Mouse (Mus musculus) urinary bladder, adult 2 months (tissue): ENCODE measurements around the gene Fkbp4. TPM values are rescaled to one million over a fixed set of nuclear protein-coding genes. Genes with fewer than 3 reads are reported as not detected.

Experiments used
- DNase-seq: peaks from one replicate; pipeline ENCODE4 v3.0.0; 2022; ENCODE audit warnings: low spot score
- polyA plus RNA-seq: library from polyadenylated mRNA; depleted of rRNA; stranded (reverse); fragments of >200 nt; gene quantifications from 2 replicates; pipeline ENCODE4 v1.2.3, GENCODE M21; 2012; rRNA removed

Gene Fkbp4
- 115 and 121 TPM in 2 replicates for polyA plus RNA-seq

DNA sequence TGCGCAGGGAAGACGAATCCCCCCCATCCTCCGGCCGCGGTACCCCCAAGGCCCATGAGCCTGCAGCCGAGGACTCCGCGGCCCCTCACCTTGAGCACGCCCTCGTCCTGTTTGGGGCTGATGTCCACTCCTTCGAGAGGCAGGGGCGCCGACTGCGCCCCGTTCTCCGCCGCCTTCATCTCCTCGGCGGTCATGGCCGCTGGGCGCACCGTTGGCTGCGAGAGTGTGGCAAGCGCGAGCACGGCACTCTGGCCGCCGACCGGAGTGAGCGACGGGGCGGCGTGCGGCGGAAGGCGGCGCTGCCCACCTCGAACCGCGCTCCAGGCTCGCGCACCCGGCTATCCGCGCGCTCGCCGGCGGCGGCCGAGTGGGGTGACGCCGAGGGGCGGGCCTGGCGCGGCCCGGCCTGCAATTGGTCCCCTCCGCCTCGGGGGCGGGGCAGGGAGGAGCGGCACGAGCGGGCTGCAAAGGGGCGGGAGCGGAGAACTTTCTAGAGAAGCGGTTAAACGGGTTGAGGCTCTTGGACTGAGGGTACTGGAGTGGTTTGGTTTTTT lies at the start of gene Fkbp4:
Gene Fkbp4, minus strand, starts transcription at position 361 of the 554 bp plus-strand sequence.
- peak; percentile 93 for DNase-seq

DNA sequence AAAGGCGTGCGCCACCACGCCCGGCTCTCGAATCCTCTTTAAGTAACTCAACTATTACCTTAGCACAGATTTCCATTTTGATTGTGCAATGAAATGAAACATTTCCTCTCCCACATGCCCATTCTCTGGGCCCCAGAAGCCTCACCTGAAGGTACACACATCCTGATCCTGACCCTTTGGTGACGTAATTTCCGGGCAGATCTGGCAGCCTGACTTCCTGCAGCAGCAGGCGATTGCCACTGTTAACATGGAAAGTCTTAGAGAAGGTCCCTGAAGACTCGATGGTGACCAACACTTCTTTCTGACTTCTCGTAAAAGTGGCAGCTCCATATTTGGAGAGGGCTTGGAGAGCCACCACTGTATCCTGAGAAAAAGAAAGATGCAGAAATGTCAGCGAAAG lies 49.3 kb upstream of the Fkbp4 start:
- DNase-seq: no peak

GRCm38 (mm10) chr6:128479463-128480454 lies 41.3 kb upstream of the Fkbp4 start:
- DNase-seq: peak; percentile 93

GRCm38 (mm10) chr6:128477495-128477894 lies 39.0 kb upstream of the Fkbp4 start:
- no peak for DNase-seq

- no peak for DNase-seq
Measured at GRCm38 (mm10) chr6:128474112-128474511, 35.6 kb upstream of the Fkbp4 start.

- DNase-seq: no peak
Measured at GRCm38 (mm10) chr6:128469451-128469850, 31.0 kb upstream of the Fkbp4 start.

DNA sequence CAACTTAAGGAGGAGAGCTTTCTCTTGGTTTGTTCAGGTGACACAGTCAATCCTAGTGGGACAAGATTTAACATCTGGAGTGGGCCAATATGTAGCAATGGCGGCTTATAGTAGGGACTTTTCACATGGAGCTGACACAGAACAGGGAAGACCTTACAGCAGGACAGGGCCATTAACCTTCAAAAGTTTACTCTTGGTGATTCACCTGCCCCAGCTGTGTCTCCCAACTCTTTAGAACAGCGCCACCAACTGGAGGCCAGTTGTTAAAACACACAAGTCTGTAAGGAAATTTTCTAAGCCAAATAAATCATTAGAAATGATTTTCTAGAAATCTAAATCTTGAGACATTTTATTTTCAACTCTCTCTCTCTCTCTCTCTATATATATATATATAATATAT lies 28.8 kb upstream of the Fkbp4 start:
- DNase-seq: no peak

DNA sequence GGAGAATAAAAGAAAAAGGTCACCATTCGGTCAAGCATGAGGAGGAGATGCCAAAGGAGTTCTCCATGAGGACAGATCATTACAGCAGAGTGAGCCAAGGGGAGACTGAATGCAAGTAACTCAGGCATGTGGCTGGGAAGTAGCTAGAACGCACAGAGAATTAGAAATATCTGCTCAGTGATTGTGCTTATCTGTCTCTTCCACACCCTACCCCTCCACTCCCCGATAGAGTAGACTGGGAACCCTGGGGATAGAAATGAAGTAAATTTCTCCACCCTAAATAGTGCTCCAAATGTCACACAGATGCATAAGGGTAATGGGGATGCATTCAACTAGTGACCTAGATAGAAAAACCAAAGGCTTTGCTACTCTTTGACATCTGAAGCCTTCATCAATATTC lies 28.1 kb upstream of the Fkbp4 start:
- DNase-seq: no peak

DNA sequence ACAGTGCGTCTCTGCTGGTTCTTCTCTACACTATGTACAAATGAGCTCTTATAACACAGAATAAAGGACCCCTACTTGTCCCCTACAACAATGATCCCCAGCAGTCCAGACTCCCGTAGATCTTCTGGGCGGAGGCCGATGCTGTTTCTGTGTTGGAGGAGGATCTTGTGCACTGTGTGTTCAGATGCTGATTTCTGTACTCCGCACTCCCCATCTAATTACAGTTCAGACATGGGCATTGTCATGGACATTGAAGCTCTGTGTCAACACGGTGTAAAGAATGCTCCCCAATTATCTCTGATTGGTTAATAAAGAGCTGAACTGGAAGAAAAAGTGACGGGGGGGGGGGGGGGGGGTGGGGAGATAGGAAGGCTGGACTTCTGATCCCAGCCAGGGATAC lies 27.6 kb upstream of the Fkbp4 start:
- no peak for DNase-seq

DNA sequence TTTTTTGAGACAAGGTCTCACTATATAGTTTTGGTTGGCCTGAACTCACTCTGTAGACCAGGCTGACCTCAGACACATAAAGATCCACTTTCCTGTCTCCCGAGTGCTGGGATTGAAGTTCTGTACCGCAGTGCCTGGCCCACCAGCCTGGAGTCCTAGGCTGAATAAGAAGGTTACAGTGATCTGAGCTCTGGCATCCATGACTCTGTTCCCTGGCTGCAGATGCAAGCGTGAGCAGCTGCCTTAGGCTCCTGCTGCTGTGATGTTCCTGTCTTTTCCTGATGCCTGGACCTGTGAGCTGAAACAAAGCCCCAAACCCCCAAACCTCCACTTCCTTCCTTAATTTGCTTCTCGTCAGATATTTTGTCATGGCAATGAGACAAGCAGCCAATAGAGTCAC lies 26.5 kb upstream of the Fkbp4 start:
- no peak for DNase-seq

- no peak for DNase-seq
Measured at GRCm38 (mm10) chr6:128461606-128462005, 23.1 kb upstream of the Fkbp4 start.

DNA sequence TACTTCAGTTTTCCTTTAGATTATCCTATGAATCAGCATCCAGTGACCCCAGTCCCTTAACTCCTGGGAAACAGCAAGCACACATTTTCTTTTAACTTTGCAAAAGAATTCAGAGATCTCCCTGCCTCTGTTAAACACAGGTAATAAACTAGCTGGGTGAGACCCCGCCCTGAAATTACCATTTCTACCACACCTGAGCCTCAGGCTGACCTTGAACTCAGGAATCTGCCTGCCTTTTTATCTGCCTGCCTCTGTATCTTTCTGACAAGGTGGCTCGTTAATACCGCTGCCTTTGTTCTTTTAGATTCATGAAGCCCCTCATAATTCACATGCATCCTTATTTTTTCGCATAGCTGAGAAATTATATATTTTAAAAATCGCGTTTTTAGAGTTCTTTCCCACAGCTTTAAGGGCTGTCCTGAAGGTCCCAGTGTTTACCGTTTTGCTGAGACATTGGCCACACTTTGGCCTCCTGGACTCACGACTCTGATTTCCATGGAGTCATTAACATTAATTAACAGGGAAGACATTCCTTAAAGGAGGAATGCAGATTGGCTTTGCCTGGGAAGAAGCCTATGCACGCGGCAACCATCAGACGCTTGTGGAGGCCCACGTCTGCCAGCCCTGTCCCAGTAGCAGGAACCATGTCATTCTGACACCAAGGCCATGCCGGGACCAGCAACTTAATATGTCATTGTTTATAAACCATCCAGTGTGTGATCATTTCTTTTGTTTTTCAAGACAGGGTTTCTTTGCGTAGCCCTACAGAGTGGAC lies 22.4 kb upstream of the Fkbp4 start:
- no peak for DNase-seq

- DNase-seq: no peak
Measured at GRCm38 (mm10) chr6:128460321-128460720, 21.8 kb upstream of the Fkbp4 start.

DNA sequence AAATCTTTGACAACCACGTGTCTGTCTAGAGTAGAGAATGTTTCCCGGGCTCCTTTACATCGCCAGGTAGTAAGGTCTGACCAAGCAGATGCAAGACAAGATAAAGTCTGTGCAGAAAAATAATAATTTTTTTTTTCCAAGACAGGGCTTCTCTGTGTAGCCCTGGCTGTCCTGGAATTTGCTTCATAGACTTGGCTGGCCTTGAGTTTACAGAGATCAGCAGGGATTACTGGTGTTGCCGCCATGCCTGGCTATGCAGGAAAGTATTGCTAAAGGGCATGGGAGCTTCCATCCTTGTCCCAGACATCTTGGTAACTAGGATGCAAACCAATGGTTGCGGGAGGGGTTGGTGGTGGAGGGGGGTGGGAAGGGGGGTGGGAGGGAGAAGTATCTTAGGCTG lies 18.7 kb upstream of the Fkbp4 start:
- no peak for DNase-seq

DNA sequence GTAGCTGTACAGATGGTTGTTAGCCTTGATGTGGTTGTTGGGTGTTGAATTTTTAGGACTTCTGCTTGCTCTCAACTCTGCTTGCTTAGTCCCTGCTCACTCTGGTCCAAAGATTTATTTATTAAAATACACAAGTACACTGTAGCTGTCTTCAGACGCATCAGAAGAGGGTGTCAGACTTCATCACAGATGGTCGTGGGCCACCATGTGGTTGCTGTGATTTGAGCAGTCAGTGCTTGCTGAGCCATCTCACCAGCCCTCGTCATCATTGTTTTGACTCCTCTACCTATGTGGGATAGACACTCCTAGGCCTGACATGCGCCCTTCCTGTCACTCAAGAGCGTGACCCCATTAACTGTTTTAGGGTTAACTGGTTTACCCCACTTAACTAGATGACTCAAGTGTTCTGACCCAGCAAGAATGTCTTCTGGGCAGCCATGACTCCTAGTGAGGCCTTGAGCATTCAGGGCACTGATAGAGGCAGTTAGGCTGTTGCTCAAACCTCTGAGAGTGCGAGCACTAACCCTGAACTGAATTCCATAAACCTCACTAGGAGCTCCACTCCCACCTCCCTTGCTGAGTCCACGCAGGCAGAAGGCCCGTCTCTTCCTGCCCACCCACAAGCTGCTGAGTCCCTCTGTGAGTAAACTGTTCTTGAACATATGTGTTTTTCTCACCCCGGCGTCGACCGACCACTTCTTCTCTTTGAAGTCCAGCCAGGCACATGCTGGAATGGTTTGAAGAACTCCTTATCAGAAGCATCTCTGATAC lies 17.5 kb upstream of the Fkbp4 start:
- DNase-seq: no peak

GRCm38 (mm10) chr6:128447063-128447462 lies 8.6 kb upstream of the Fkbp4 start:
- DNase-seq: no peak

- DNase-seq: no peak
Measured at GRCm38 (mm10) chr6:128445761-128446535, 7.5 kb upstream of the Fkbp4 start.

DNA sequence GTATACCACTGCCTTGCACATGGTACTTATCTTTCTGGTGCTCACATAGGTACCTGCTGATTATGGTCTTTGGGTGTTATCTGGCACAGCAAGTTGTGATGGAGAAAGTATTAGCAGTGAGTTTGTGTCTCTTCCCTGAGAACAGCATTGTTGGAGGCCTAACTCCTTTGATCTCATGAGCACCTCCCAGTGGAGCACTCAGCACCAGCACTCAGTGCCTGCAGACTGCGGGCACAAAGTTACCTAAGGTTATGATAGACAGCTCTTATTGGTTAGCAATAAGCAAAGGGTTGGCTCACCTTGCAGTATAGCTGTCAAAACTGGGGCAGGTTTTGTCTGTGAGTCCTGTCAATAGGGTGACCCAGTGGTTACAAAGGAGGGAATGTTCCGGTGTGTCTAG lies 1.8 kb upstream of the Fkbp4 start:
- DNase-seq: no peak

GRCm38 (mm10) chr6:128438871-128439341 lies 429 bp upstream of the Fkbp4 start:
- no peak for DNase-seq

DNA sequence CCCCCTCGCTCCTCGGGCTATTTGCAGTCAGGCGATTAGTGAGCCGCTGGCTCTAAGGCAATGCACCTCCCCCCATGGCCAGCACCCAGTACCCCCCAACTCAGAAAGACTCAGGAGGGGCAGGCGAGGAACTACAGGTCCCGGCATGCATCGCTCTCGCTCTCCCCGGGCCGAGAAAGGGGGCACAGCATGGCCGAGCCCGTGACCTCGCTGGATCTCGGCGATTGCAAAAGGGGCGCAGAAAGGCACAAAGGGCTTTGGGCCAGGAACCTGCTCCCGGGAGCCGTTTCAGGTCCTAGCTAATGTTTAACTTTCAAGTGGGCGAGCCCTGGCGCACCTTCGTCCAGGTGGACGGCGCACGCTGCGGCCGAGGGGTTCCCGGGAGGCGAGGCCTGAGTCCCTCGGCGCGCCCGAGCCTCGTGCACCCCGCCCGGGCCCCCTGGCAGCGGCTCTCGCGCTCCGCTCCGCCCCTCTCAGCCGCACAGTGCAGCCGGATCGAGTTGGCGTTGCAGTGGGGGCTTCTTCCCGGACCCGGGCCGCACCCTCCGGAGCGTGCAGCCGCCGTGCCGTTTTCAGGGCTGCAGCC lies 653 bp downstream of the Fkbp4 start:
- peak; percentile 61 for DNase-seq
